Mouse (Mus musculus) duodenum, adult 2 months (tissue): ENCODE results near the gene Clic1. TPM values are rescaled to one million over a fixed set of nuclear protein-coding genes. Genes with fewer than 3 reads are reported as not detected.

Experiments
- polyA plus RNA-seq: library from polyadenylated mRNA; depleted of rRNA; stranded (reverse); fragments of >200 nt; gene quantifications from 2 replicates; pipeline ENCODE4 v1.2.3, GENCODE M21; 2012; ENCODE audit warnings: low replicate concordance; rRNA removed

Clic1 gene
- polyA plus RNA-seq, 1 experiment = 202 TPM

Other genes starting within 250 kb of the Clic1 start
- gene Cyp21a1, start 245.4 kb upstream of the Clic1 start, polyA plus RNA-seq = 4.3 and 8.4 TPM in 2 replicates
- gene Stk19, start 213.0 kb upstream of the Clic1 start, polyA plus RNA-seq = 55.2 and 59.8 TPM in 2 replicates
- 63.9 and 83.5 TPM in 2 replicates for gene Dxo, start 212.9 kb upstream of the Clic1 start, polyA plus RNA-seq
- 66.9 and 74.8 TPM in 2 replicates for gene Skiv2l, start 199.8 kb upstream of the Clic1 start, polyA plus RNA-seq
- gene Nelfe, start 199.6 kb upstream of the Clic1 start, polyA plus RNA-seq = 14.9 and 36.1 TPM in 2 replicates
- gene Cfb, start 187.4 kb upstream of the Clic1 start, polyA plus RNA-seq = 16.5 and 49.9 TPM in 2 replicates
- gene Zbtb12, start 170.5 kb upstream of the Clic1 start, polyA plus RNA-seq = 6.2 and 6.7 TPM in 2 replicates
- not detected in 2 replicates for gene Gm20547, start 167.9 kb upstream of the Clic1 start, polyA plus RNA-seq
- 5.1 and 6.8 TPM in 2 replicates for gene C2, start 151.7 kb upstream of the Clic1 start, polyA plus RNA-seq
- 206 and 215 TPM in 2 replicates for gene Ehmt2, start 151.5 kb upstream of the Clic1 start, polyA plus RNA-seq
- gene Slc44a4, start 135.5 kb upstream of the Clic1 start, polyA plus RNA-seq = 74.7 and 81.1 TPM in 2 replicates
- gene Neu1, start 118.7 kb upstream of the Clic1 start, polyA plus RNA-seq = 40.9 and 52.9 TPM in 2 replicates
- gene Hspa1b, start 90.7 kb upstream of the Clic1 start, polyA plus RNA-seq = 5.4 and 9.5 TPM in 2 replicates
- gene Gm20481, start 80.1 kb upstream of the Clic1 start, polyA plus RNA-seq = not detected in 2 replicates
- 4.9 and 6.7 TPM in 2 replicates for gene Hspa1a, start 77.8 kb upstream of the Clic1 start, polyA plus RNA-seq
- gene Hspa1l, start 77.3 kb upstream of the Clic1 start, polyA plus RNA-seq = 0.15 and 0.22 TPM in 2 replicates
- gene Lsm2, start 68.1 kb upstream of the Clic1 start, polyA plus RNA-seq = 88.2 and 110 TPM in 2 replicates
- 142 and 150 TPM in 2 replicates for gene Vars, start 49.0 kb upstream of the Clic1 start, polyA plus RNA-seq
- 1.6 and 2.0 TPM in 2 replicates for gene Vwa7, start 33.4 kb upstream of the Clic1 start, polyA plus RNA-seq
- 0.41 and 0.69 TPM in 2 replicates for gene Sapcd1, start 21.9 kb upstream of the Clic1 start, polyA plus RNA-seq
- gene Msh5, start 3.2 kb upstream of the Clic1 start, polyA plus RNA-seq = 2.0 and 5.6 TPM in 2 replicates
- gene Ddah2, start 9.1 kb downstream of the Clic1 start, polyA plus RNA-seq = 13.4 and 17.5 TPM in 2 replicates
- gene Ly6g6c, start 15.4 kb downstream of the Clic1 start, polyA plus RNA-seq = 0.85 and 7.5 TPM in 2 replicates
- 0.18 and 0.55 TPM in 2 replicates for gene Mpig6b, start 16.2 kb downstream of the Clic1 start, polyA plus RNA-seq
- 0.15 and 29.8 TPM in 2 replicates for gene Ly6g6e, start 26.9 kb downstream of the Clic1 start, polyA plus RNA-seq
- gene Ly6g6d, start 28.1 kb downstream of the Clic1 start, polyA plus RNA-seq = 5.8 and 13.6 TPM in 2 replicates
- 3.3 and 4.6 TPM in 2 replicates for gene Ly6g6f, start 35.6 kb downstream of the Clic1 start, polyA plus RNA-seq
- 135 and 240 TPM in 2 replicates for gene Abhd16a, start 39.3 kb downstream of the Clic1 start, polyA plus RNA-seq
- not detected in 2 replicates for gene Ly6g5c, start 58.3 kb downstream of the Clic1 start, polyA plus RNA-seq
- gene Ly6g5b, start 65.5 kb downstream of the Clic1 start, polyA plus RNA-seq = 1.7 TPM in 2 replicates
- gene Gpank1, start 71.5 kb downstream of the Clic1 start, polyA plus RNA-seq = 15.1 and 26.1 TPM in 2 replicates
- 334 and 557 TPM in 2 replicates for gene Csnk2b, start 72.1 kb downstream of the Clic1 start, polyA plus RNA-seq
- 21.5 and 30.6 TPM in 2 replicates for gene D17H6S53E, start 76.4 kb downstream of the Clic1 start, polyA plus RNA-seq
- 0.25 TPM in 2 replicates for gene Apom, start 82.1 kb downstream of the Clic1 start, polyA plus RNA-seq
- gene Bag6, start 85.2 kb downstream of the Clic1 start, polyA plus RNA-seq = 179 and 180 TPM in 2 replicates
- gene Prrc2a, start 114.9 kb downstream of the Clic1 start, polyA plus RNA-seq = 388 and 529 TPM in 2 replicates
- gene Aif1, start 126.1 kb downstream of the Clic1 start, polyA plus RNA-seq = 0.76 TPM in 1 of 2 replicates, not detected in the other
- 6.5 and 24.6 TPM in 2 replicates for gene Lst1, start 138.5 kb downstream of the Clic1 start, polyA plus RNA-seq
- 6.3 and 41.5 TPM in 2 replicates for gene Ltb, start 144.5 kb downstream of the Clic1 start, polyA plus RNA-seq
- 1.5 and 1.8 TPM in 2 replicates for gene Tnf, start 152.0 kb downstream of the Clic1 start, polyA plus RNA-seq
- 0.70 and 1.1 TPM in 2 replicates for gene Lta, start 155.4 kb downstream of the Clic1 start, polyA plus RNA-seq
- not detected in 2 replicates for gene Gm16181, start 170.9 kb downstream of the Clic1 start, polyA plus RNA-seq
- 2.2 and 3.7 TPM in 2 replicates for gene Atp6v1g2, start 183.7 kb downstream of the Clic1 start, polyA plus RNA-seq
- 27.0 and 39.7 TPM in 2 replicates for gene Nfkbil1, start 185.8 kb downstream of the Clic1 start, polyA plus RNA-seq
- gene Ddx39b, start 191.8 kb downstream of the Clic1 start, polyA plus RNA-seq = 147 and 156 TPM in 2 replicates
- 447 and 1,433 TPM in 2 replicates for gene H2-D1, start 212.8 kb downstream of the Clic1 start, polyA plus RNA-seq